Mouse (Mus musculus): ENCODE measurements around the gene As3mt. TPM values are rescaled to one million over a fixed set of nuclear protein-coding genes. Genes with fewer than 3 reads are reported as not detected.
"Not testable (repeated sequence)": the region's sequence is repeated elsewhere in the genome, so short reads cannot be mapped to it uniquely, and the experiment has no call there.

Gene As3mt
- total RNA-seq, 2 experiments from 2014 or later: 90.0 to 92.7 TPM

DNA sequence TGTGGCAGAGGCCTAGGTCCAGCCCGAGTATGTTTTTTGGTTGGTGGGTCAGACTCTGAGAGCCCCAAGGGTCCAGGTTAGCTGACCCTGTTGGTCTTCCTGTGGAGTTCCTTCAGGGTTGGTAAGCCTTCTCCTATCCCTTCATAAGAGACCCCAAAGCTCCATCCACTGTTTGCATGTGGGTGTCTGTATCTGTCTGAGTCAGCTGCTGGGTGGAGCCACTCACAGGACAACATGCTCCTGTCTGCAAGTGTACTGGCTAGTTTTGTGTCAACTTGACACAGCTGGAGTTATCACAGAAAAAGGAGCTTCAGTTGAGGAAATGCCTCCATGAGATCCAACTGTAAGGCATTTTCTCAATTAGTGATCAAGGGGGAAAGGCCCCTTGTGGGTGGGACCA, 71.9 kb downstream of the As3mt start:
- DNase-seq (ENCODE audit: low spot score in 2 of 2): not testable (repeated sequence)

DNA sequence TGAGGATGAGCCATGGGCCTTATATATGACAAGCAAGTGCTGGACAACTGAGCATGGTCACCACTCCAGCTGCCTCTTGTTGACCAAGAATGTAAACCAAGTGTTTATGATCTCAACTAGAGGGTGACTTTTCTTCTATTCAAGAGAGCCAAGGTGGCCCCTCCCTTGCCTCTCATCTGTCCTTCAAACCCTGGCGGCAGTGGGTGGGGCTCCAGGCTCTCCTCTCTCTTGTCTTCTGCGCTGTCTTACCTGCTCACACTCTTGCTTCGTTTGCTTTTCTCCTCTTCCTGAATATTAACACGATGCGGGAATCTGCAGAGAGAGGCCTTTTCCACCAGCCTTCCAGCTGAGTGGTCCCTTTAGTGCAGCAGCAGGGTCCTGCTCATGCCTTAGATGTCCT, 76.8 kb downstream of the As3mt start:
- no peak for DNase-seq (ENCODE audit: low spot score in 2 of 2)

DNA sequence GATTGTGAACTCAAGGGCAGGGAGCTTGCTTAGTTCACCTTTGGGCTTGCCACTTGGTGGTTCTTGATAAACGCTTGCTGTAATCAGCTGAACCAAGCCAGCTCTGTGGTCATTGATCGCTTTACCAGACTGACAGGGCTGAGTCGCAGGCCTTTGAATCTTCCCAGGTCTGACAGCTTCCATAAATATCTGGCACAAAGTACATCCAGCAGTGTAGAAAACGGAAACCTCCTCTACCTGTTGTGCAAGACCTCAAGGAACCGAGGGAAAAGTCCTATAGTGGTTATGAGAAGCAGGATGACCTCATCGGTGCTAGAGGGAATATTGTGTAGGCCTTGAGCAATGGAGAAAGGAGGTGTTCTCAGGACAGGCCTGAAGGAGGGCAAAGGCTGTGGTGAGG, 77.2 kb downstream of the As3mt start:
- DNase-seq (ENCODE audit: low spot score in 2 of 2): no peak

DNA sequence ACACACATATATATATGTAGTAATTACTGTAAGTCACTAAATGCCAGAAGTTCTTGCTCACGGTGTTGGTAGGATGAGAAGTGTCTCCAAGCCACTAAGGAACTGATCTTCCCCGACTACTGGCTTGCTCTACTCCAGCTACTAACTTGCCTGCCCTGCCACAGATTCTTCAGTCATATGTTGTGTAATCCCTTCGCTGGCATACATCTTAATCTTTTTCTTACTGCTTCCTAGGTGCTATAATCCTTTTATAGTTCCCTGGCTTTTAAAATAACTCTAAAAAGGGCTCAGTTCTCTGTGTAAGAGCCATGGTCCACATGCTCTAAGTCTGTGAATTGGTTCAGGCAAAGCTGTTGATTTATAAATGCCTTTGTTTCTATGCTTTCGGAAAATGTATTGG, 78.4 kb downstream of the As3mt start:
- no peak for DNase-seq (ENCODE audit: low spot score in 2 of 2)

DNA sequence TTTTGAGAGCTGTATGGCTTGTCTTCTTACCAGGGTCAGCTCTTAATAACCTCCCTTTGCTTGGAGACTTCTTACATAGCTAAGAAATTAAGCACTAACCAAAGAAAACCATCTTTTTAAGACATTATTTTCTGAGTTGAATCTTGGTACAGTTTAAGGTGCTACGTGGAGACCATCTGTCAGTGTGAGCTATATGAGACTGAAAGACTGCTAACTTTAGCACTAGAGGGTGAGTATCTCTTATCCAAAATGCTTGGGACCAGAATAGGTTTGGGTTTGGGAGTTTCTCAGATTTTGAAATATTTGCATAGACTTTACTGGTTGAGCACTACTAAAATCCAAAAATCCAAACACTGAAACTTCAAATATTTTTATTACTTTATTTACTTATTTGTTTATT, 82.5 kb downstream of the As3mt start:
- no peak for DNase-seq (ENCODE audit: low spot score in 2 of 2)

Other genes with a start within 250 kb of the As3mt start
- 10 to 100 TPM; 46.5 to 56.8 TPM for gene Trim8, start 205.8 kb upstream of the As3mt start, total RNA-seq (2021)
- gene Arl3, start 134.3 kb upstream of the As3mt start, total RNA-seq (2021): 10 to 100 TPM; 56.9 to 64.9 TPM
- gene Sfxn2, start 134.1 kb upstream of the As3mt start, total RNA-seq (2021): 1 to 10 TPM; 8.1 to 8.3 TPM
- gene Wbp1l, start 108.4 kb upstream of the As3mt start, total RNA-seq (2021): 100 to 1,000 TPM in 1 of 2 experiments, 10 to 100 TPM in 1; 86.9 to 179 TPM
- 1 to 10 TPM; 2.1 to 4.8 TPM for gene Cyp17a1, start 34.3 kb upstream of the As3mt start, total RNA-seq (2021)
- 10 to 100 TPM; 11.4 to 13.4 TPM for gene Borcs7, start 17.6 kb upstream of the As3mt start, total RNA-seq (2021)
- gene Cnnm2, start 54.1 kb downstream of the As3mt start, total RNA-seq (2021): 10 to 100 TPM; 34.8 to 50.8 TPM